8 mouse cellular contexts compared by ENCODE assay signal in the genomic region with DNA sequence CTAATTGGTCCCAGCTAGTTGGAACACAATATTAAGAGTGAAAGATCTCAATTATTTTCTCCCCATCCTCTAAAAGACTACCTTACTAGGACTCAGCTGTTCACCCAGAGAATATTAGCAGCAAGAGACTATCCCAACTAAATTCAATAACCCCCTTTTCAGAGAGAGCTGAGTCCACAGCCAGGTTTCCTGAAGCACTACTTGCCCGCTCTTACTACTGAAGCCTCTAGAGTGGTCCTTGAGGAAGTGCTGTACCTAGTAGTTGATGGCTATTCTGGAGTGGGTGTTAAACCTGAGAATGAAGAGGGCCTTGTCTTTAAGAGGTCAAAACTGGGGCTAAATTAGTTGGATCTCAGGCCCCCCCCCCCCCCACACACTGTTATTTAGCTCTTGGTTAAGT. TPM values are rescaled to one million over a fixed set of nuclear protein-coding genes. Genes with fewer than 3 reads are reported as not detected.
A peak's percentile ranks its signal among the peaks of the same experiment; 100 is the strongest.
DNase-seq lines count a peak whose midpoint lies in the region; ATAC-seq lines count a peak whose summit lies in the region.

No protein-coding gene starts in this region.

- no peaks in the 10 kb centered on the region for H3K9me3 ChIP-seq in heart, embryonic 14.5 days (ENCODE audit: control insufficient read depth, low read length)
- no peaks in the 10 kb centered on the region for H3K9me3 ChIP-seq in embryonic facial prominence, embryonic 10.5 days
- H3K9me3 ChIP-seq in hindbrain, embryonic 12.5 days (replicated peaks): no peaks in the 10 kb centered on the region
- no peaks in the 10 kb centered on the region for H3K9me3 ChIP-seq in midbrain, embryonic 13.5 days

- H3K4me2 ChIP-seq in heart, embryonic 14.5 days (ENCODE audit: low read length): peak overlapping the region; percentile 83
- peak overlapping the region; percentile 70 for H3K4me2 ChIP-seq in hindbrain, embryonic 12.5 days (replicated peaks)
- peak overlapping the region; percentile 76 for H3K4me2 ChIP-seq in midbrain, embryonic 13.5 days (replicated peaks)

- no peak for ATAC-seq in heart, embryonic 14.5 days (ENCODE audit: insufficient number of reproducible peaks, insufficient read depth, low FRiP score, low read depth)
- no peak for ATAC-seq in hindbrain, embryonic 12.5 days (ENCODE audit: low FRiP score)
- ATAC-seq in midbrain, embryonic 13.5 days: no peak
- ATAC-seq in granulocyte monocyte progenitor cell, adult 5-6 weeks (replicated peaks; ENCODE audit: poor library complexity, severe bottlenecking): no peak

- 69% methylated on average over 1 of the region's 1 CpGs for WGBS in heart, embryonic 14.5 days
- WGBS in embryonic facial prominence, embryonic 10.5 days: 38% methylated on average over 1 of the region's 1 CpGs
- 36% methylated on average over 1 of the region's 1 CpGs for WGBS in hindbrain, embryonic 12.5 days
- 28% methylated on average over 1 of the region's 1 CpGs for WGBS in midbrain, embryonic 13.5 days

- H3K27me3 ChIP-seq in heart, embryonic 14.5 days (ENCODE audit: control insufficient read depth, insufficient read depth, low read length): no peaks in the 10 kb centered on the region
- no peaks in the 10 kb centered on the region for H3K27me3 ChIP-seq in embryonic facial prominence, embryonic 10.5 days (replicated peaks; ENCODE audit: low read depth, poor library complexity, severe bottlenecking)
- H3K27me3 ChIP-seq in hindbrain, embryonic 12.5 days: no peaks in the 10 kb centered on the region
- H3K27me3 ChIP-seq in midbrain, embryonic 13.5 days: no peaks in the 10 kb centered on the region

- peaks cover 0 to 30% of the 10 kb centered on the region in 2 experiments; a peak in 3 of 4 replicates for H3K4me1 ChIP-seq in heart, embryonic 14.5 days (ENCODE audit: control insufficient read depth in 2 of 2, insufficient read depth in 2 of 2, low read length in 2 of 2)
- peaks cover 36% of the 10 kb centered on the region for H3K4me1 ChIP-seq in embryonic facial prominence, embryonic 10.5 days
- H3K4me1 ChIP-seq in hindbrain, embryonic 12.5 days: peaks cover 24% of the 10 kb centered on the region
- H3K4me1 ChIP-seq in midbrain, embryonic 13.5 days (replicated peaks): peaks cover 53% of the 10 kb centered on the region

- H3K36me3 ChIP-seq in heart, embryonic 14.5 days (ENCODE audit: control insufficient read depth, insufficient read depth, low read length): no peaks in the 10 kb centered on the region
- H3K36me3 ChIP-seq in embryonic facial prominence, embryonic 10.5 days (replicated peaks): no peaks in the 10 kb centered on the region; the same call in 1 of the 2 replicates
- H3K36me3 ChIP-seq in hindbrain, embryonic 12.5 days: no peaks in the 10 kb centered on the region
- no peaks in the 10 kb centered on the region for H3K36me3 ChIP-seq in midbrain, embryonic 13.5 days

- peak overlapping the region; percentile 84 for H3K9ac ChIP-seq in heart, embryonic 14.5 days (ENCODE audit: low read length)
- H3K9ac ChIP-seq in hindbrain, embryonic 12.5 days: peak overlapping the region; percentile 92
- peak overlapping the region; percentile 97 for H3K9ac ChIP-seq in midbrain, embryonic 13.5 days (replicated peaks)

- H3K4me3 ChIP-seq in heart, embryonic 14.5 days (ENCODE audit: control insufficient read depth in 1 of 2, insufficient read depth in 1 of 2, low read depth in 1 of 2, low read length in 2 of 2): peak overlapping the region; percentile 87 to 96; a peak in 3 of 4 replicates
- H3K4me3 ChIP-seq in embryonic facial prominence, embryonic 10.5 days: peak overlapping the region; percentile 95
- peak overlapping the region; percentile 71 for H3K4me3 ChIP-seq in hindbrain, embryonic 12.5 days
- peak overlapping the region; percentile 90 for H3K4me3 ChIP-seq in midbrain, embryonic 13.5 days (replicated peaks)

- peak overlapping the region in 1 of 2 experiments; percentile 81; a peak in 2 of 4 replicates for H3K27ac ChIP-seq in heart, embryonic 14.5 days (replicated peaks in 1 of 2; ENCODE audit: control insufficient read depth in 1 of 2, insufficient read depth in 1 of 2, low read depth in 2 of 2, low read length in 2 of 2)
- H3K27ac ChIP-seq in embryonic facial prominence, embryonic 10.5 days (replicated peaks): peak overlapping the region; percentile 99
- peak overlapping the region; percentile 99 for H3K27ac ChIP-seq in hindbrain, embryonic 12.5 days
- H3K27ac ChIP-seq in midbrain, embryonic 13.5 days: peak overlapping the region; percentile 100

- no peak for DNase-seq in heart, adult 18-20 months
- DNase-seq in embryonic facial prominence, embryonic 10.5 days (ENCODE audit: low spot score): peak; percentile 18
- no peak for DNase-seq in thymus, postnatal 10 days (ENCODE audit: low spot score in 2 of 2)
- no peak for DNase-seq in kidney, postnatal 10 days

RNA-seq across cellular contexts. Expression of a gene that starts 0.6 kb away (rescaled TPM):
- polyA plus RNA-seq in heart, embryonic 14.5 days (2014; fragmentation: Nextera tagmentation; extraction: Ambion mirVana): 33.7 and 34.4 TPM in 2 replicates
- total RNA-seq in heart, adult 18-20 months (2021): 1 to 10 TPM; 8.7 to 8.9 TPM
- 45.0 and 45.7 TPM in 2 replicates for polyA plus RNA-seq in embryonic facial prominence, embryonic 10.5 days (2016; fragmentation: Nextera tagmentation; extraction: Ambion mirVana)
- 64.7 and 66.0 TPM in 2 replicates for polyA plus RNA-seq in hindbrain, embryonic 12.5 days (2016; fragmentation: Nextera tagmentation; extraction: Ambion mirVana)
- polyA plus RNA-seq in midbrain, embryonic 13.5 days (2015; fragmentation: Nextera tagmentation; extraction: Ambion mirVana): 75.6 and 81.0 TPM in 2 replicates
- total RNA-seq in granulocyte monocyte progenitor cell, adult 5-6 weeks (2014; fragmentation: Nextera tagmentation): 0.39 and 0.70 TPM in 2 replicates
- total RNA-seq in granulocyte monocyte progenitor cell, adult 5-6 weeks (2017): 0.47 and 0.98 TPM in 2 replicates
